Mouse (Mus musculus): Measurements from ENCODE around the gene Zfp341.
A peak's percentile ranks its signal among the peaks of the same experiment; 100 is the strongest.

Zfp341 gene

GRCm38 (mm10) chr2:154586405-154586804 lies 26.7 kb upstream of the Zfp341 start:
- no peak for DNase-seq (ENCODE audit: low read depth, low spot score)

GRCm38 (mm10) chr2:154589051-154589450 lies 24.0 kb upstream of the Zfp341 start:
- DNase-seq (ENCODE audit: low read depth, low spot score): no peak

GRCm38 (mm10) chr2:154591239-154591638 lies 21.9 kb upstream of the Zfp341 start:
- DNase-seq (ENCODE audit: low read depth, low spot score): no peak

- no peak for DNase-seq (ENCODE audit: low read depth, low spot score)
Observed at GRCm38 (mm10) chr2:154593025-154593424, 20.1 kb upstream of the Zfp341 start.

- no peak for DNase-seq (ENCODE audit: low read depth, low spot score)
Observed at GRCm38 (mm10) chr2:154595775-154596174, 17.3 kb upstream of the Zfp341 start.

- no peak for DNase-seq (ENCODE audit: low read depth, low spot score)
Observed at GRCm38 (mm10) chr2:154597399-154597798, 15.7 kb upstream of the Zfp341 start.

- no peak for DNase-seq (ENCODE audit: low read depth, low spot score)
Observed at GRCm38 (mm10) chr2:154600586-154600985, 12.5 kb upstream of the Zfp341 start.

- DNase-seq (ENCODE audit: low read depth, low spot score): no peak
Observed at GRCm38 (mm10) chr2:154601324-154601723, 11.8 kb upstream of the Zfp341 start.

- no peak for DNase-seq (ENCODE audit: low read depth, low spot score)
Observed at GRCm38 (mm10) chr2:154603007-154603637, 10.0 kb upstream of the Zfp341 start.

- DNase-seq (ENCODE audit: low read depth, low spot score): peak; percentile 90
Observed at GRCm38 (mm10) chr2:154603638-154604153, 9.4 kb upstream of the Zfp341 start, which contains the start of gene Pxmp4. TSS of gene Pxmp4 (minus strand) at chr2:154603708.

- no peak for DNase-seq (ENCODE audit: low read depth, low spot score)
Observed at GRCm38 (mm10) chr2:154604156-154604555, 8.9 kb upstream of the Zfp341 start.

- no peak for DNase-seq (ENCODE audit: low read depth, low spot score)
Observed at GRCm38 (mm10) chr2:154606965-154607364, 6.1 kb upstream of the Zfp341 start.

GRCm38 (mm10) chr2:154609050-154609767 lies 3.9 kb upstream of the Zfp341 start:
- DNase-seq (ENCODE audit: low read depth, low spot score): no peak

- DNase-seq (ENCODE audit: low read depth, low spot score): no peak
Observed at GRCm38 (mm10) chr2:154614841-154615576, 1.9 kb downstream of the Zfp341 start.

- DNase-seq (ENCODE audit: low read depth, low spot score): no peak
Observed at GRCm38 (mm10) chr2:154615674-154616073, 2.6 kb downstream of the Zfp341 start.

- DNase-seq (ENCODE audit: low read depth, low spot score): no peak
Observed at GRCm38 (mm10) chr2:154617061-154617460, 4.0 kb downstream of the Zfp341 start.

- DNase-seq (ENCODE audit: low read depth, low spot score): no peak
Observed at GRCm38 (mm10) chr2:154621684-154622083, 8.6 kb downstream of the Zfp341 start.

- DNase-seq (ENCODE audit: low read depth, low spot score): no peak
Observed at GRCm38 (mm10) chr2:154624137-154624536, 11.0 kb downstream of the Zfp341 start.

- DNase-seq (ENCODE audit: low read depth, low spot score): no peak
Observed at GRCm38 (mm10) chr2:154630531-154630930, 17.4 kb downstream of the Zfp341 start.

GRCm38 (mm10) chr2:154632203-154632780 lies 19.2 kb downstream of the Zfp341 start:
- DNase-seq (ENCODE audit: low read depth, low spot score): no peak

- no peak for DNase-seq (ENCODE audit: low read depth, low spot score)
Observed at GRCm38 (mm10) chr2:154633039-154633742, 20.1 kb downstream of the Zfp341 start.

All from retina, adult 2 months (tissue).